In genomic region chr17:69109216-69109615, GRCm38 (mm10) we compare ENCODE assay signal across 9 mouse cellular contexts.
A peak's percentile ranks its signal among the peaks of the same experiment; 100 is the strongest.
DNase-seq lines count a peak whose midpoint lies in the region.
"Had no signal": no experiment of that assay in that cellular context is flagged by ENCODE, and none has a peak within 500 bp of the region (broad histone marks: within the 10 kb centered on the region; RNA-seq: fewer than 3 reads in every experiment).

No protein-coding gene starts in this region.

- DNase-seq in cerebellum, adult 11-12 months = peak; percentile 28
- DNase-seq in cerebellum, adult 11 months = no peak
- peak; percentile 30 to 45 for DNase-seq in kidney, postnatal 25 days
- DNase-seq in kidney, adult 9 months = no peak
- DNase-seq in testis, postnatal 10 days (ENCODE audit: low spot score) = peak; percentile 53
- no peak for DNase-seq in testis, postnatal 14 days (ENCODE audit: low spot score)
- DNase-seq in right cerebral cortex, postnatal 10 days (ENCODE audit: low spot score in 2 of 2) = no peak
- no peak for DNase-seq in adipocyte (ENCODE audit: low spot score)
- DNase-seq: liver, embryonic 13.5 days had no signal

Comparison
In these comparisons a context has a peak if more than half of its experiments do, and no peak if none do; other contexts are left out.
1. DNase-seq: peak in cerebellum, adult 11-12 months (single experiment), kidney, postnatal 25 days (2 of 2) and testis, postnatal 10 days (single experiment); none in cerebellum, adult 11 months (single experiment), kidney, adult 9 months (single experiment), testis, postnatal 14 days (single experiment), right cerebral cortex, postnatal 10 days (0 of 2) and adipocyte (single experiment).